Mouse (Mus musculus): Measurements from ENCODE around the gene 2310079G19Rik.

The 2310079G19Rik gene

DNA sequence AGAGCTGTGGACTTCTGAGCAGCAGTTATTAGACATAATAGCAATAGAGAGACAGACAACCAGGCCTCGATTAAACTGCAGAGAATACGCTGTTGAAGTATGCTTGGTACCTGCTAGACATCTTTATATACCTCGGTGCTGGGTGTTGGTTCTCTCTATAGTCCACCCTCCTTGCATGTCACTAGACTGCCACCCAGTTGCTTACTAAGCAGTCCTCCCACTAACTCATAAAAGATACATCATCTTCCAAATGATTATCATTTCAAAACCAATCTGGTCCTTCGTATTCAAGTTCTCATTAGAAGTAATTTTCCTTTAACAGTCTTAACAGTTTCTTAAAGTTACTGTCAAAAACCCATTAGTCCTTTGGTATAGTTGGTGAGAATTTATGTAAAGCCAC is at the start of gene 2310079G19Rik:
2310079G19Rik (minus strand) TSS at position 101 of the 400 bp plus-strand sequence.
- DNase-seq (ENCODE audit: low spot score), result no peak

DNA sequence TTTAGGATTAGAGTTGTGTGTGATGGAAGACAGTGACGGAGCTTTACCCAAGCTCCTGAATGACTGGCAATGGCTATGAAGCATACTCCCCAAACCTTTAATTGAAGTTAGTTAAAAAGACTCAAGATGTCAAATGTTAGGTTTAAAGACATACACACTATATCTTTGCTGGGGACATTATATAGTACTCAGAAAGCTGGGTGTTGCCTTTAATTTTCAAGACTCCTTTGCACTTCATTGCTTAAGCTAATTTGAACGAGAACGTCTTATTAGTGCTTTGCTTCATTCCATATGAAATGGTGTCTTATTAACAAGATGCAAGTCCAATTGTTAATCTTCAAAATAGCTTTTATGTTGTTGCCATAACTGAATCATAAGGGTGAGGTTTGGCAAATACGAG is 44.1 kb upstream of the 2310079G19Rik start, which contains the start of gene Krtap27-1:
Krtap27-1 (minus strand) TSS at position 101 of the 400 bp plus-strand sequence.
- DNase-seq (ENCODE audit: low spot score), result no peak

DNA sequence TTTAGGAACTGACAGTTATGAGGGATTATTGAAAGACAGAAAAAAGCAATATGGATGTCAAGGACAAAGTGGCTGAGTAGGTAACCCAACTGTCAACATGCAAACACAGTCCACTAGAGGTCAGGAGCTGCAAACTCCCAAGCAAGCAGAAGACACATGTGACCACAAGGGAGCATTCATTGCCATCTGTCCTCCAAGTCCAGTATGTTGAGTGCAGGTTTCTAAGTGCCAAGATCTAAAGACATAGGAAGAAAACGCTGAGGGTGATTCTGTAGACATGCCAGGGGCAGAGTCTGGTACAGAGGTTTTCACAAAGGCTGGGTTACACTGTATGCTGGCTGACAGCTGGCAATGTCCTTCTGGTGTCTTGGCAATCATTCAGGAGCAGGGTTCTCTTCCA is 30.0 kb upstream of the 2310079G19Rik start:
- peak; percentile 15 for DNase-seq (ENCODE audit: low spot score)

DNA sequence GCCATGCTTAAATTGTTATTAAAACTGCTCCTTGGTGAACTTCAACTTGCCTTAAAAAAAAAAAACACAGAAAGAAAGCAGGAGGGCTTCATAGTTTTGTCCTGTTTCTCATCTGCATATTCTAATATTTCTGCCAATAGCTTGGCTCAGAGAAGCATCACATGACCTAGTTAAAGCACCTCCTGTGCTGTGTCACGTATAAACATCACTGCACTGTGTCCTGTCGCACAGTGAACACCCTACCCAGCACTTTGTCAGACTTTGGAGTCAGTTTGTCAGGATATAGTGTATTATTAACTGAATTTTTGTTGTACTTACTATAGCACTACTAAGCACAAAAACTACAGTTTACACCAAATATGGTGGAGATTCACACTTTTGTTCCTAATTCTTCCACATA is 24.5 kb upstream of the 2310079G19Rik start:
- DNase-seq (ENCODE audit: low spot score), result no peak

DNA sequence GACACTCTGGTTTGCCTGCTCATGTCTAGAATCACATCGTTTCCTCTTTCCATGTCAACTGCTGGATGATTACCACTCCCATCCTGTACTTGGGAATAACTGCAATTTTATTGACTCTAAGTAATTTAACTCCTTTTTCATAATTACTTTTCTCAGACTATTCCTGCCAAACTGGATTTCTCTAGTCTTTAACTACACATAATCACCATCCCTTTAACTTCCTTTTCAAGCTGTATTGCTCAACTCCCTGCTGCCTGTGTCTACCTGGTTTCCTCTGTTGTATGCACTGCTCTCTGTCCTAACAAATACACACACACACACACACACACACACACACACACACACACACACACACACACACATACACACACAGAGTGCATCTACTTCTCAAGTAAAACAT is 23.6 kb upstream of the 2310079G19Rik start:
- DNase-seq (ENCODE audit: low spot score), result no peak

DNA sequence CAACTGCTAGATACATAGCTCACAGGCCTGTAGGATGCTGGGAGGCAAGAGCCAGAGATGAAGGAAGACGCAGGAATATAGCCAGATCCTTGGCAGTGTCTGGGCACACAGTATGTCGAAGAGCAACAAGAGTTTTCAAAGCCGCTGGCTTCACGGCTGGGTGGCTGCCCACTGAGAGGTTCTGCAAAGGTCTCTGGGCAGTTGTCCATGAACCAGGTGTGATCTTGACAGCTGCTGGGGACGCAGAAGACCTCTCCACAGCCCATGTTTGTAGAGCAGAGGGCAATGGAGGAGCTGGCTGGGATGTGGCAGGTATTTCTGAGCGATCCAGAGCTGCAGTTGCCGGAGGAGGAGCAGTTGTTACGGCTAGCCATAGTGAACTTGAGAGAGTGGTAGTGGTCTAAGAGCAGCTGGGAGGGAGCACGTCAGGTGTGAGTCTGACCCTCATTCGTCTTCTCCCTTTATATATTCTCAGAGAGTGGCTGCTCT is 19.9 kb upstream of the 2310079G19Rik start, which contains the start of gene Krtap26-1:
Krtap26-1 (minus strand) TSS at position 439 of the 489 bp plus-strand sequence.
- no peak for DNase-seq (ENCODE audit: low spot score)

DNA sequence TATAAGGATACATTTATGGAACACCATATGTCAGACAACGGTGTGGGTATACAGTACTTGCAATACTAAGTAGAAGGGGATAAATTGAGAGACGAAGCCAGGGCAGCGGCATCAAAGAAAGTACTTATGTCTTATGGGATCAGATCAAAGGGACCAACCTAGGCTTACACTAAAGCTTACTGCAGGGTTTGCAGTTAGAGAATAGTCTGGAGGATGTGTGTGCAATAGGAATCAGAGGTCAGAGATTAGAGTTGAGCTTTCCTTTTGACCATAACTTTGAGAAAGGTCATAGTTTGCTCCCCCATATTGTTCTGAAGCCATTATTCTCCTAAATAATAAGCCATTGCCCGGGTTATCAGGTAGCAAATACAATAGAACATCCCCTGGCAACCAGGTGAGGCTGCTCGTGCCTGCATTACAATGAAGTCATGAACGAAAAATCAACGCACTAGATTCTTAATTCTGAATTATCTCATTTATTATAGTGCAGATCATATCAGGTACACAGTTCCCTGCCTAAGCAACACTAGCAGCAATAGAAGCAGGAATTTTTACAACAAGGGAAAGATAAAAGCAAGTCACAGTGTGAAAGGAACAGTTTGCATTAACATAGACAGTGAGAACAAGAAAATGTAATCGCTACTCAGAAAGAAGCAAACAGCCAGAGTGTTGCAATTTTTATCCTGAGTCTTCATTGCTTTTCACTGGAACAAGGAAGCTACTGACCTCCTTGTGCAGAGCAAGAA is 19.1 kb upstream of the 2310079G19Rik start:
- no peak for DNase-seq (ENCODE audit: low spot score)

DNA sequence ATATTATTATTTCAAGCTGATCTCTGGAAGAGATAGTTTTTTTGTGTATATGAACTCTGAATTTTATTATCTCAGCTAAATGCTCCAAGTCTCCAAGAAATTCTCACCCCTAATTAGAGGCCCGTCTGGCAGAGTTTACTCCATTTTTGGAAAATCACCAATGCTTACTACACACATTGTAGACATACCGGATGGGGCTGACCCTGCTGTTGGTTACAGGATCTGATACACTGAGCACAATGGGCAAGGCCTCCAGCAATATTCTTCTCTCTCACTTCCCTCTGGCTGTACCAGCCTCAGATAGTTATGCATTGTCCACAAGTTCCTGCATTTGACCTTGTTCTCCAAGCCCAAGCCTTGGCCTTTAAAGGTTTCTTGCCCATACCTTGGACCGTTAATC is 12.6 kb upstream of the 2310079G19Rik start:
- no peak for DNase-seq (ENCODE audit: low spot score)

DNA sequence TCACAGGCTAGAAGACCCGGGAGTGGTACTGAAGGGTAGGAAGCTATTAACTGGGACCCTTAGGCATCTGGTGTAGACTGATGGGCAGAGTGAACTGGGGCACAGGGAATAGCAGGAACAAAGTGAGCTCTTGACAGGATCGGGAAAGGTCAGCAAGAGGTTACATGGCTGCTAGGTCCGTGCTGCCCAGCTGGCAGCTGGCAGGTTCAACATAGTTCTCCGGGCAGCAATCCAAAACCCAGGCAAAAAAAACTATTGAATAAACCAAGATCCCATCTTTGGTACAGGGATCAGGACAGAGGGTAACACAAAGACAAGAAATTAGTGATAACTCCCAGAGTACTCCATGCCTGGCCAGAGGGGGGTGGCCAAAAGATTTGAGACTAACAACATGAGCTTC is 7.7 kb upstream of the 2310079G19Rik start:
- DNase-seq (ENCODE audit: low spot score), result no peak

DNA sequence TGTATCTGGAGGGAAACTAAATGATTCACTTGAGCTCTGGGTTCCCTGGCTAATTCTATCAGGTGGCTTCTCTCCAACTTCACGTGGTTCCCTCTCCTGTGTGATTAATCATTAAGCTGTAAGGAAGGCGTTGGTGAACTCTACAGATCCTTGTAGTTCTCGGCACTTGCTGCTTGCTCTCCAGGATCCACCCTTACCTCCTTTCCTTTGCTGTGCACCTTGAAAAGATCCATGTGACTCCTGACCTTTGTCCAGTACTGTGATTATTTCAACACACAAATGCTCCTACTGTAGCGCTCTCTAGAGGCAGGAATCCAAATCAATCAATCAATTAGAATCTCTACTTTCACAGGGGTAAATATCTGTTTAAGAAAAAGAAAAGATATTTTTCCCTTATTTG is 4.0 kb upstream of the 2310079G19Rik start:
- DNase-seq (ENCODE audit: low spot score), result no peak

DNA sequence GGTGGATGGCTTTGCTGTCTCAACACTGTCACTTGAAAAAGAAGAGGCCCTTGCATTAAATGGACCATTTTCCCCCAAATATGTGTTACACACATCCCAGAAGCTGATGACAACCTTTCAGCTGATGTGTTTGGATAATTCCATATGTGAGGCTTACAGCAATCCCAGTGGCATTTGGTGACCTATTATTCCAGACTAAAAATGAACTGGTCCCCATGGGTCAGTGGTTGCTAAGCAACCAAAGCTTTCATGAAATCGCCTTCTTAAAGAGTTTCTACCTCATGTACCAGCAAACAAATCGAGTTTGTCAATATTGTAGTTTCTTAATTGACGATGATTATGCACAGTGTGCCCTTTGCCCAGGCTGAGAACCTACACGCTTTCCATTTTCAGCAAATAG is 14.8 kb downstream of the 2310079G19Rik start:
- peak; percentile 62 for DNase-seq (ENCODE audit: low spot score)

DNA sequence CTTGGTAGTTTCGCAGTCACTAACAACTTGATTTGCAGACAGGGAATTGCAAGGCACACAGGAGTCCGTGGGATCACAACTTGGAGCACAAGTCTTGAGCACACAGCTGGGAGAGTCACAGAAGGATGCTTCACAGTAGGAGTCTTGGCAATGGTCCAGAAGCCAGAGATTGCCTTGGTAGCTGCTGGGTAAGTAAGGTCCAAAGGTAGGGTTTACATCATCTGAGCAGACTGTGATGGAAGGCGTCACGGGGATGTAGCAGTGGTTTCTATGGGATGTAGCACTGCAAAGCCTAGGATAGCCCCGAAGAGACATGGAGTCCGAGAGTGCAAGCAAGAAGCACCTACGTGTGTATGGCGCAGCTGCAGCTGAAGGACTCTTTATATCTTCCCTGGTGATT is 15.5 kb downstream of the 2310079G19Rik start, which contains the start of gene Krtap24-1:
Krtap24-1 (minus strand) TSS at position 358 of the 400 bp plus-strand sequence.
- no peak for DNase-seq (ENCODE audit: low spot score)

DNA sequence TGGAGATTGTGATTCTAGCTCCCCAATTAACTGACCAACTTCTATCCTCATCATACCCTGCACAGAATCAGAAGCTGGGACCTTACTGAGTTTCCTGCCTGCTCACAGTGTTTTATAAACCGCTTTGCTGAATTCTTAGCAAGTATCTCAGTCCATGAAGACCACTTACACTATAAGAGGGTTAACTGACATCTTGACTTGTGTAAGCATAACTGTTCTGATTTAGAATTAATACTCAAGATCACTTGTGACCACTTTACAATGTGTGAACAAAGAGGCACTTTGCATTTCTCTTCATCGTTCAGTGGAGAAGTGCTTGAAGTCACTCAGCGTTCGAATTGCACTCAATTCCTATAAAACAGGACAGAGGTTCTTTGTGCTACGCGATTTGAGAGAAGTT is 22.9 kb downstream of the 2310079G19Rik start:
- no peak for DNase-seq (ENCODE audit: low spot score)

DNA sequence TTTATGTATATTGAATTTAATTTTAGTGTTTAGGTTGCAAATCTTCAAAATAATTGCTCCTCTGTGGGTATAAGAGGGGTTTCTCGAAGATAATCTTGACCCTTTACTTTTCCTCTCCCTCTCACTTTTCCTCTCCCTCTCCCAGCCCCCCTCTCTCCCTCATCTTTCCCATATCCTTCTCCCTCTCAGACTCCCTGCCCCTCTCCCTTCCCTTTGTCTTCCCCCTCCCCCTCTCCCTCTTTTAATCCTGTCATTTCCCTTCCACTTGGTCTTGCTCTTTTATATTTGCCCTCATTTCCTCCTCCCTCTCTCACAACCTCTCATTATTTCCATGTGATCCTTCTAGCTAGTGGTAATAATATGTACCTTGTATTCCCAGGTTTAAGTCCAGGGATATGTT is 25.0 kb downstream of the 2310079G19Rik start:
- peak; percentile 9 for DNase-seq (ENCODE audit: low spot score)

DNA sequence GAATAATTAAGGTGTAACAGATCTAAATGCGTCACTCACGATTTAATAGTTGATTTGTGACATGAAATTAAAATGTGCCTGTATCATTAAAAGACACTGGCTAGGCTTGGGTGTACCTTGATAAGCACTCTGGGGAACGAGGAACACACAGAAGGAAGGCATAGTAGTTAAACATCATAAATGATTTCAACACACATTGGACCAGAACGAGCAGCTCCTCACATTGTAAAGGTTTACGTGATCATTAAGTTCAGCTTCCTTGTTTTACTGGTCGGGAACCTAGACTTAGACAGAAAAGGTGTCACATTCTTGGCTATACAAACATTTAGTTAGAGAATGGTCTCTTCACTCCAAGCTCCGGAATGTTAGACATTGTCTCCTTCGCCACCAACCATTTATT is 27.2 kb downstream of the 2310079G19Rik start:
- no peak for DNase-seq (ENCODE audit: low spot score)

DNA sequence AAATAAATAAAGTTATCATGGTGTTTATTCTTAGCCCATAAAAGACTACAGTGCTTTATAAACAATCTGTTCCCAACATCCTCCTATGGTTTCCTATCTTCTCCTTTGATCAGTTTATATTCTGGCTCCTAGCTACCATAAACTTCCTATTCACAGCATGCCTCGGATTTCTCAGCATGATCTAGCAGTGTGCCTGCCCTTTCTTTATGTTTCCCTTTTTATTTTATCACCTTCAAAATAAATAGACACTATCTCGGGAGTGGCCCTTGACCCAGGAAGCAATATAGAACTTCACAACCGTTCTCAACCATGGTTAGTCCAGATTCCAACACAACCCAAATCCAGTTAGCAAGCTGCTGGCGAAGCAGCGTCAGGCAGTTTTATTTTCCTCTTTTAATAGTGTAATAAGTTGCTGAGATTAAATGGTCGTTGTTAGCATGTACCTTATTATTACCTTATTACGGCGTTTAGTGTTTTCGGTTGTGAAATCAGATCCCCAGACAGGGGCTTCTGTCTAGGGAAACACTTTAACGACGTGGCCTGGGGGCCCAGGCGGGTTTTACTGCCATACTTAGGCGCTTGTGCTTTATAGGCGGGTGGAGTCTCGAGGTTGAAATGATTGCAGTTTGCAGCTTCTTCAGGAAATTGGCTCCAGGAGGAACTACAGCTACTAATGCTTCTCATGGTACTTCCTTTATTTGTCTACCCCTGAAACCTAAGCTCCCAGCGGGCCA is 27.8 kb downstream of the 2310079G19Rik start:
- DNase-seq (ENCODE audit: low spot score), result no peak

DNA sequence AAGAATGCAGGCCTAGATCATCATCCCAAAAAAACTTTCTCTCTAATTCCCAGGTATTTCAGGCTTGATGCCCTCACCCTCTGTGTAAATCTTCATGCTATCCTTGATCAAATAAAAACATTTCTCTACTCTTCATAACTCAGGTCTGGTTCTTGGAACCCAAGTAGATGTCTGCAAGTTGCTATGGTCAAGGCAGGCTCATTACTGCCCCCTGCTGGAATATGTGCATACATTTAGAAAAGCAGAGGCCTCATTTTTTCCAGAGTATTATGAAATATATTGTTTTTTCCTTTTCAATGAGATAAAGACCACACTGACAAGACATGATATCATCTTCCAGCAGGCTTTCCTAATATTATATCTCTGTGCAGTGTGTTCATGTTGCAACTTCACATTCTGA is 34.7 kb downstream of the 2310079G19Rik start:
- DNase-seq (ENCODE audit: low spot score), result peak; percentile 29

DNA sequence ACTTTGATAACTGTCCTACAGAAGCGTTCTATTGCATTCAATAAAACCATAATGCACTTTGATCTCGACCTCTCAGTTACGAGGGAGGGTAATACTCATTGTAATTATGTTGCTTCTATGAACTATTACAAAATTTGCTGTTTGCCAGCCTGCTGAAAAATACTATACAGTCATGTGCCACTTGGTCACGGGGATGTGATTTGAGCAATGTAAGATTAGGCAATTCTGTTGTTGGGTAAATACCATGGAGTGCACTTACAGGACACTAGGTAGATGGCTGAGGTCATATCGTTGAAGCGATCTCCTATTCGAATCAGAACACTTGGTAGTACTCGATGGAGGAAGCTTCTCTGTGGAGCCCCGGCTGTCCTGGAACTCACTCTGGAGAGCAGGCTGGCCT is 44.1 kb downstream of the 2310079G19Rik start:
- no peak for DNase-seq (ENCODE audit: low spot score)

All from retina, embryonic 14.5 days (tissue).